Mouse (Mus musculus) midbrain, postnatal 0 days (tissue): Measurements from ENCODE around the gene Sccpdh. TPM values are rescaled to one million over a fixed set of nuclear protein-coding genes. Genes with fewer than 3 reads are reported as not detected.
"Not testable (repeated sequence)": the region's sequence is repeated elsewhere in the genome, so short reads cannot be mapped to it uniquely, and the experiment has no call there.

ENCODE experiments used
- ATAC-seq: fragments of 200-750 bp; cut with Nextera tagmentation; 2 replicates; pipeline ENCODE4 v1.8.0; 2017; ENCODE audit warnings: moderate number of reproducible peaks, mild to moderate bottlenecking, moderate TSS enrichment, moderate library complexity; ENCODE audit not compliant: low FRiP score
- DNase-seq: peaks from one replicate; pipeline ENCODE4 v3.0.0-alpha.2; 2015; ENCODE audit warnings: low spot score
- H3K27ac ChIP-seq: fragments of 300-500 bp; sonication (generic); 2 replicates; pipeline ENCODE4 v1.5.1; 2014; ENCODE audit warnings: low read depth, mild to moderate bottlenecking, low read length, mixed read lengths
- H3K27me3 ChIP-seq: fragments of 300-500 bp; sonication (generic); 2 replicates; pipeline ENCODE4 v1.6.1; 2014; ENCODE audit warnings: low read length, control low read depth, mixed read lengths; ENCODE audit not compliant: insufficient read depth
- H3K36me3 ChIP-seq: fragments of 300-500 bp; sonication (generic); 2 replicates; pipeline ENCODE4 v1.6.1; 2014; ENCODE audit warnings: low read length, control low read depth, mixed read lengths; ENCODE audit not compliant: insufficient read depth
- H3K4me1 ChIP-seq: fragments of 300-500 bp; sonication (generic); 2 replicates; pipeline ENCODE4 v1.6.1; 2014; ENCODE audit warnings: mild to moderate bottlenecking, control low read depth, antibody characterized with exemption, low read length, mixed read lengths; ENCODE audit not compliant: insufficient read depth
- H3K4me2 ChIP-seq: fragments of 300-500 bp; sonication (generic); 2 replicates; pipeline ENCODE4 v1.6.1; 2014; ENCODE audit warnings: low read depth, mild to moderate bottlenecking, low read length, mixed read lengths; ENCODE audit not compliant: poor library complexity, severe bottlenecking
- H3K4me3 ChIP-seq: fragments of 300-500 bp; sonication (generic); 2 replicates; pipeline ENCODE4 v1.5.1; 2014; ENCODE audit warnings: low read depth, mild to moderate bottlenecking, low read length, moderate library complexity
- H3K9ac ChIP-seq: fragments of 300-500 bp; sonication (generic); replicated peaks from 2 replicates; pipeline ENCODE4 v1.6.1; 2014; ENCODE audit warnings: mild to moderate bottlenecking, low read length, moderate library complexity, mixed read lengths; ENCODE audit not compliant: poor library complexity, severe bottlenecking
- H3K9me3 ChIP-seq: fragments of 300-500 bp; sonication (generic); 2 replicates; pipeline ENCODE4 v1.6.1; 2016; ENCODE audit warnings: low read length, control low read depth
- CTCF ChIP-seq: IDR thresholded peaks from 2 replicates; pipeline ENCODE4 v1.5.1; 2016; ENCODE audit warnings: antibody characterized with exemption, mild to moderate bottlenecking
- WGBS: fragments of 180-500 bp; shearing (Covaris S2); extraction: QIAGEN DNeasy Blood & Tissue Kit; methylation state at CpG from one replicate; pipeline ENCODE4 v1.1.7; 2014; 5-methylcytosine and 5-hydroxymethylcytosine counted together
- polyA plus RNA-seq: library from polyadenylated mRNA; unstranded; fragments of >200 nt; fragmentation: Nextera tagmentation; extraction: Ambion mirVana; gene quantifications from 2 replicates; pipeline ENCODE4 v1.2.1, GENCODE M21; 2015
- total RNA-seq: library from RNA; depleted of rRNA; stranded (reverse); fragments of >200 nt; gene quantifications from 2 replicates; pipeline ENCODE4 v1.2.3, GENCODE M21; 2014

The Sccpdh gene
- total and polyA plus RNA-seq, 2 experiments from 2014 or later: 92.2 to 190 TPM

- no peak overlapping the region for H3K4me3 ChIP-seq
- H3K9ac ChIP-seq: no peak overlapping the region
- DNase-seq: no peak
- no peaks in the 10 kb centered on the region for H3K27me3 ChIP-seq
- 93% methylated on average over 2 of the region's 2 CpGs for WGBS
- ATAC-seq: no peak
- no peak for TF ChIP-seq CTCF
- H3K9me3 ChIP-seq: no peaks in the 10 kb centered on the region
- peaks cover 55% of the 10 kb centered on the region for H3K36me3 ChIP-seq
- no peak overlapping the region for H3K27ac ChIP-seq
- no peaks in the 10 kb centered on the region for H3K4me1 ChIP-seq
- H3K4me2 ChIP-seq: no peak overlapping the region
These were observed 9.0 kb downstream of the Sccpdh start for GRCm38 (mm10) chr1:179677031-179677430.

GRCm38 (mm10) chr1:179679326-179679725 lies 11.3 kb downstream of the Sccpdh start:
- no peaks in the 10 kb centered on the region for H3K4me1 ChIP-seq
- H3K9me3 ChIP-seq: no peaks in the 10 kb centered on the region
- DNase-seq: no peak
- 96% methylated on average over 4 of the region's 4 CpGs for whole genome bisulfite sequencing
- no peak overlapping the region for H3K4me2 ChIP-seq
- no peaks in the 10 kb centered on the region for H3K27me3 ChIP-seq
- ATAC-seq: no peak
- no peak for TF ChIP-seq CTCF
- no peak overlapping the region for H3K27ac ChIP-seq
- no peak overlapping the region for H3K9ac ChIP-seq
- peaks cover 52% of the 10 kb centered on the region for H3K36me3 ChIP-seq
- no peak overlapping the region for H3K4me3 ChIP-seq

DNA sequence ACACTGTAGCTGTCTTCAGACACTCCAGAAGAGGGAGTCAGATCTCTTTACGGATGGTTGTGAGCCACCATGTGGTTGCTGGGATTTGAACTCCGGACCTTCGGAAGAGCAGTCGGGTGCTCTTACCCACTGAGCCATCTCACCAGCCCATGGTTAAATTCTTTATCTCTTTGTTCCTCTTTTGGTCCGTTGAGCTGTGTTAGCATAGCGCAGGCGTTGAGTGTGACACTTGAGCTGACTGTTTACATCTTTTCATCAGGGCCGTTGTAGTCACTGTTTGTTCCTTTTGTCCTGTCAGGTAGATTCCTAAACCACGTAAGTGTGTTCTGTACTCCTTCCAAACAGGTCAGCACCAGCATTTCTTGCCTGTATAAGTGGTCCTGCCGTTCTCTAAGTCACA lies 14.7 kb downstream of the Sccpdh start:
- H3K36me3 ChIP-seq: peaks cover 49% of the 10 kb centered on the region
- H3K4me1 ChIP-seq, H3K27ac ChIP-seq, H3K27me3 ChIP-seq, DNase-seq, ATAC-seq, H3K9me3 ChIP-seq, H3K4me3 ChIP-seq, H3K9ac ChIP-seq, H3K4me2 ChIP-seq: not testable (repeated sequence)
- 92% methylated on average over 9 of the region's 10 CpGs for WGBS

GRCm38 (mm10) chr1:179686348-179686747 lies 18.3 kb downstream of the Sccpdh start:
- no peak for TF ChIP-seq CTCF
- H3K36me3 ChIP-seq: peaks cover 45% of the 10 kb centered on the region
- no peak overlapping the region for H3K4me2 ChIP-seq
- WGBS: 95% methylated on average over 6 of the region's 6 CpGs
- H3K4me3 ChIP-seq: no peak overlapping the region
- no peaks in the 10 kb centered on the region for H3K4me1 ChIP-seq
- ATAC-seq (no peak), DNase-seq (no peak)
- no peaks in the 10 kb centered on the region for H3K9me3 ChIP-seq
- H3K9ac ChIP-seq: no peak overlapping the region
- H3K27me3 ChIP-seq: no peaks in the 10 kb centered on the region
- no peak overlapping the region for H3K27ac ChIP-seq

GRCm38 (mm10) chr1:179686781-179687180 lies 18.8 kb downstream of the Sccpdh start:
- DNase-seq (no peak), ATAC-seq (no peak)
- 91% methylated on average over 5 of the region's 5 CpGs for WGBS
- Histone ChIP-seq H3K4me2 (no peak overlapping the region), H3K27ac (no peak overlapping the region), H3K27me3 (no peaks in the 10 kb centered on the region), H3K4me3 (no peak overlapping the region), H3K36me3 (peaks cover 43% of the 10 kb centered on the region), H3K9me3 (no peaks in the 10 kb centered on the region), H3K9ac (no peak overlapping the region), H3K4me1 (no peaks in the 10 kb centered on the region)
- no peak for TF ChIP-seq CTCF

DNA sequence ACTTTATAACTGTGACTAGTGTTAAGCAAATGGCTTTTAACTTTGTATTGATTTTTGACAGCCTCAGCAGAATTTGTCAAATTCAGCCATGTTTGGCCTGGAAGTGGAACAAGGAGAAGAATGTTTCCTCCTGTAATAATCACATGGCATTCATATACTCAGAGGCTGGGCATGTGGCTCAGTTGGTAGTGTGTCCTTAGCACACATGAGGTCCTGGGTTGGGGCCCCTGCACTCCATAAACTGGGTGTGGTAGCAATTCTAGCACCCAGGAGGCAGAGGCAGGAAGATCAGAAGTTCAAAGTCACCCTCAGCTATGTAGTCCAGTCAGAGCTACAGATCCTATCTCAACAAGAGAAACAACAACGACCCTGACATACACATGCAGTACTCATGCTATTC lies 19.3 kb downstream of the Sccpdh start:
- no peaks in the 10 kb centered on the region for H3K27me3 ChIP-seq
- H3K4me1 ChIP-seq: no peaks in the 10 kb centered on the region
- peaks cover 38% of the 10 kb centered on the region for H3K36me3 ChIP-seq
- H3K9me3 ChIP-seq: no peaks in the 10 kb centered on the region
- no peak overlapping the region for H3K9ac ChIP-seq
- H3K4me3 ChIP-seq: no peak overlapping the region
- TF ChIP-seq CTCF: no peak
- H3K27ac ChIP-seq: no peak overlapping the region
- 88% methylated on average over 1 of the region's 1 CpGs for WGBS
- DNase-seq: no peak
- no peak overlapping the region for H3K4me2 ChIP-seq
- no peak for ATAC-seq
